Mouse (Mus musculus) cerebellum, adult 9-10 months (tissue): Measurements from ENCODE around the gene Nelfb.

Experiments used
- DNase-seq: peaks from one replicate; pipeline ENCODE4 v3.0.0; 2022

The Nelfb gene

DNA sequence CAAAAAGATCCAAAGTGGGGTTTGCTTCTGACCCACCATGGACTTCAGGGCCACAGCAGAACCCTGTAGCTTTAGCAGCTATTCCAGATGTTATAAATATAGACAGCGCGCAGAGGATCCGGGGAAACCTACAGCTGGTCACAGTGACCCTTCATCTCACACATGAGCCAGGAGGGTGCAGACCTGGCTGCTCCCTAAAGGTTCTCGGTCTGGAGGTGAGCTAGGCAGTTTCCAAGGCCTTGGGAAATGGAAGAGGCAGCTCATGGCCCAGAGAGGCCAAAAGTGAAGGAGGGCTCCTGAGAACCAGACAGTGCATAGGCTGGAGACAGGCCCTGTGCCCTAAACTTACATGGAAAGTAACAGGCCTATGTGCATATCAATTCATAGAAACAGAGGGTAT, 37.5 kb downstream of the Nelfb start:
- no peak for DNase-seq

DNA sequence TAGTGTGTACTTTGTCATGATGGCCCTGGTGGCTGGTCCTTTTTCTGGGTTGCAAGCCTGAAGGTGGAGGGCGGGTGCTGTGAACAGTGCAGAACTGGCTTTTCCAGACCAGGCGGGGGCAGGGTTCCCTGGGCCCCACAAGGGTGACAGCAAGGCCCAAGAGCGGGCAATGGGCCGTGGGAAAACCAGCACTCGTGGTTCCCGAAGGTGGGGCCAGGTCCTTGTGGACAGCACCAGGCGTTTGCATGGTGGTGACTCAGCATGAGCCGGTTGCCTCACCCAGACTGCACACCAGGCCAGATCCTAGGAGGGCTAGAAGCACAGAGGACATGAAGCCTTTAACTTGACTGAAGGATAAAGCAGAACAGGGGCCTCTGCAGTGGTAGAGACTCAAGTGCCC, 38.7 kb downstream of the Nelfb start:
- DNase-seq: no peak

DNA sequence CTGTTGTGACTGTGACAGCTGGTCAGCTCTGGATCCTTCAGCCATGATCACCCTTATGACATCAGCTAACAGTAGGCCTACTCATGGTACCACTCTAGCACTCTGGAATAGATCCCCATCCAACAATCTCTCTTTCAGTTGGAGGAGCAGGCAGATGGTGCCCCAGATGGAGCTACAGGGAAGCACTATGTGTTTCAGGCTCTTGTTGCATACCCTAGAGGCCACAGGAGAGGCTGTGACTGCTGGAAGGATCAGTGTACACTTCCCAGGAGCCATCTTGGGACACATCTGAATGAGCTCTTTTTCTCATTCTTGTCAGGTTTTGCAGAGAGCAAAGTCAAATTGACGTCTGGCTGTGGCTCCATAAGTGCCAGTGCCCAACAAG, 39.5 kb downstream of the Nelfb start:
- DNase-seq: no peak

DNA sequence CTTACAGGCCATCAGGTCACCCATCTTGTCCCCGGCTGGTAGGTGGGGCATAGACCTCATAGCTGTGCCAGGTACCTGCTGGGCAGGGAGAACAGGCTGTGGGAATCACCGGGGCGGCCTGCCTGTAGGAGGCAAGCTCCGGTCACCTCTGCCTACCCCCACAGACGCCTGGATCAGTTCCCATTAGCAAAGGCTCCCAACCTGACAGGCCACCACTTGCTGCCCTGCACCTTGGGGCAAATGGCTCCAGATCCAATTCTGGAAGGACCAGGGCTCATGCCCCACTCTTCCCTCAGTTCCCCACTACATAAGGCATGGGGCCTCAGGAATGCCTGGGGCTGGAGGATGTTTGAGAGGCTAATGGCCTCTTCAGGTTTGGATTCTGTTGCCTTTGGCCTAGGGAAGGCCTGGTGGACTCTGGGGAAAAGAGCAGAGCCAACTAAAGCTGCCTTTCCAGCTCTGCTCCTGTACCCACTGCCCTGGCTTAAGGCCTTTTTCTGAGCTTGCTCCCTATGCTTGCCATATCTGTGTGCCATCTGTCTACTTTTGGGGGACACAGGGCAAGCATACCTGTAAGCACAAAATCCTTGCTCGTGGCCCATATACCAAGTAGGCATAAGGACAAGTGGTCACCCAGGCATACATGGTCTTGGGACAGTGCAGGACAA, 40.1 kb downstream of the Nelfb start:
- DNase-seq: no peak

DNA sequence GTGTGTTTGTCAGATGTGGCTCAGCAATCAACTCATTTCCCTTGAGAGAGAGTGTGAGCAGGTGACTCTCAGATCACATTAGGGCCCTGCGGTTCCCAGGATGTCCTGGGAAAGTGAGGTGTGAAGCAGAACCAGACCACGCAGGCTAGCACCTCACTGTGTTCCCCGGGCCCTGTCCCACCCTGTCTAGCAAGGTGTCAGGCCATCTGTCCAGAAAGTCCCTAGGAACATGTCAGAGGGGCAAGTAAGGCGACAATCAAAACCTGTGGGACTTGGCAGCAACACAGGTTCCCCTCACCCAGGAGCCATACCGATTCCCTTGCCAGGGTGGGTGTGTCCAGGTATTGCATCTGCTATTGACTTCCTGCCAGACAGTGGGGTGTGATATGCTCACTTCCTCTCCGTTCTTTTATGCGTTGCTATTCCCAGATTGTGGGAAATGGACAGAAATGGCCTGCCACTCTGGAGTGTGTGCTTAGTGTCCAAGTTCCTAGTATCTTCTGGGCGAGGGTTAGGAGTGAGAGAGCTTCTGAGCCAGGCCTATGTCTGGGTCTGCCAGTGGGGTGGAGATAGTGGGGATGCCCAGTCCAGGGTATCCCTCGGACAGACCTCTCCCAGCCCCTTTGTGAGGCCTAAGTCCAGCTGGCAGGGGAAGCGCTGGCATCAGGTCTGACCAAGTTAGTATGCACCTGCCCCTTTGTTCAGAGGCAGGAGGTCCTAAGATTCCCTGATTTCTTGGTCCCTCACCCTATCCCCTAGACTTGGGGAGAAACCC, 40.8 kb downstream of the Nelfb start:
- DNase-seq: no peak

DNA sequence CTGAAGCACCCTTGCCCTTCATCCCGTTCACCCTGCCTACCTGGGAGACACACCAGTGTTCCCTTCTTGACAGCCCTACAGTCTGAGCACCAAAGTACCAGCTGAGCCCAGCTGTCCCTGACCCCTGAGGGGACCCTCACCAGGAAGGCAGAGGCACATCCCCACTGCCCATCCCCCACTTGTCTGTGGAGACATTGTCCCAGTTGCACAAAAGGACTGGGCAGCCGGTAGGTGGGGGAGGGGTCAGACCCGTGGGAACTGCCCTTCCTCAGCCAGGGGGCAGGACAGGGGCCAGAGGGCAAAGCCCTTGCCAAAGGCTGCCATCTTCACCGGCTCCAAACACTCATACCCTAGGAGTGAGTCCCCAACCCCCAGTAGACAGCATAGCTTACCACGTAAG, 41.5 kb downstream of the Nelfb start:
- no peak for DNase-seq

DNA sequence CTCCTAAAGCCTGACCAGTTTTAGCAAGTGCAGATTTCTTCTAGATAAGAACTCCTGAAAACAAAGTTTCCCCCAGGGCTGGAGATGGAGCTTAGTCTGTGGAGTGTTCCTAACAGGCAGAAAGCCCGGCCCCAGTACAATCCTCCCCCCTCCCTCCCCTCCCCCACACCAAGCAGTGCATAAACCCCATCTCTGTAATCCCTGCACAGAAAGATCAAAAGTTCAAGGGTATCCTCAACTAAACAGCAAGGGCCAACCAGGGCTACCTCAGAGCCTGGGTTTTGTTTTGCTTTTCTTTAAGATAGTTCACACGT, 42.7 kb downstream of the Nelfb start:
- no peak for DNase-seq

DNA sequence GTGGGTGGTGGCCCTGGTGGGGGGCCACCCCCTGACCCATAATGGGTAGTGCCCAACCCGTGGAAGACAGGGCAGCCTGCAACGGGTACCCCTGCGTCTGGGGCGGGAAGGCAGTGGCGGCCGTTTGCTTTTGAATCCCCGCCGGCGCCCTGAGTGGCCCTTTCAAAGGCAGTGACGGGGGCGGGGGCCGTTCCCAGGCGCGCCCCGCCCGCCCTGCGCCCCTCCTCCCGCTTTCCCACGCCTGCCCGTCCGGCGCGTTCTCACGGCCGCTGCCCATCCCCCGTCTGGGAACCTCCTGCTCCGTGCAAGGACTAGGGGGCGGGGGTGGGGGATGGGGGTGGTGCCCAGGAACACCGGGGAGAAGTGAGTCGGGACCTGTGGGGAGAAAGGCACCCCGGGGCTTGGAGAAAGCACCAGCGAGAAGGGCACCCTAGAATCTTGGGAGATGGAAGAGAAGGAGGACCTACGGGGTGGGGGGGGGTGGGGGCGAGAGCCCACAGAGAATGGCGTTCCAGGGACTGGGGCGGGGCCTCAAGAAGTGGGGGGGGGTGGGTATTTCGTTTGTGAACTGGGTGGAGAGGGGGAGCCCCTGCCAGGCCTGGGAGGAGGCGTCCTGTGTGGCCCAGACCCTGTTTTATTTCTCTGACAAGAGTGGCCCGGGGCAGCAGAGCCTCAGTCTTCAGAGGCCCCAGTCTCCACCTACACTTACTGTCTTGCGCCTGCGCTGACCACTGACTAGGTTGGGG, 43.2 kb downstream of the Nelfb start:
- DNase-seq: no peak

DNA sequence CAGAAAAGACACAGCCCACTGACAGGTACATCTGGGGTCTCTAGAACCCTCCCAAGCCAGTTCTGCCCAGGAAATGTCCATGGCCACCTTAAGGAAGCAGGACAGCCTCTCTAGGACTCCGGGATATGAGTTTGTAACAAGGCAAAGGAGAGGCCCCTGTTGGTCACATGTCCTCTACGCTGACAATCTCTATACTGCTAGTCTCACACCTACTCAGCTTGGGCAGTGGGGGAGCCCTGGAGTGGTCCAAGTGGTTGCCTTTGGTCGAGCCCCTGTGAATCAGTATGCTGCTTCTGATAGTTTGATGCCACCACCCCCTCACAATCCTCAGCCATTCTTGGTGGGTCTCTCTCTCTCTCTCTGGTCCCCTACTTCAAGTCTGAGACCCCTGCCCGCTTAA, 43.8 kb downstream of the Nelfb start:
- no peak for DNase-seq

DNA sequence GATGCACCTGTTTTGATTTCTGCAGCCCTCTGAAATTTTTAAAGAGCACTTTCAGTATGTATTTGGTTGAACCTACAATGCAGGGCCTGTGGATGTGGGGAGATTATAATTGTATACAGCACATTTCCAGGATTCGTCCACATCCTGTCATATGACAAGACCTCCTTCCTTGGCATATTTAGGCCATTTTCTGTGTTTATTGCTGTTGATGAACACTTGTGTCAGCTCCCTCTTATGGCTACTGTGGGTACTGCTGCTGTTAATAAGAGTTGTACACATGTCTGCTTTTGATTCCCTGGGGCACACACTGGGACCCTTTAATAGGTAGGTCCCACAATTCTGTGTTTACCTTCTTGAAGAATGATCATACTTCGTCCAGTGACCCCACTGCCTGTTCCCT, 53.6 kb downstream of the Nelfb start:
- no peak for DNase-seq

DNA sequence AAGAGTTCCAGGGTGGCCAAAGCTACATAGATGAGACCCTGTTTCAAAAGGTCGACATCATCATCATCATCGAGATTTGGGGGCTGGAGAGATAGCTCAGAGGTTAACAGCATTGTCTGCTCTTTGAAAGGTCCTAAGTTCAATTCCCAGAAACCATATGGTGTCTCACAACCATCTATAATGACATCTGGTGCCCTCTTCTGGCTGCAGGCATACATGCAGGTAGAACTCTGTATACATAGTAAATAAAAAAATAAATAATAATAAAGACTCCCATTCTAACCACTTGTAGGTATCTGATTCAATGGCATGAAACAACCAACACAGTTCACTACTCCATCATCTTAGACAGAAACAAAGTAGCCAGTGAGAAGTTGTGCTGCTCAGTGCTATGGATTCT, 54.3 kb downstream of the Nelfb start:
- DNase-seq: no peak

DNA sequence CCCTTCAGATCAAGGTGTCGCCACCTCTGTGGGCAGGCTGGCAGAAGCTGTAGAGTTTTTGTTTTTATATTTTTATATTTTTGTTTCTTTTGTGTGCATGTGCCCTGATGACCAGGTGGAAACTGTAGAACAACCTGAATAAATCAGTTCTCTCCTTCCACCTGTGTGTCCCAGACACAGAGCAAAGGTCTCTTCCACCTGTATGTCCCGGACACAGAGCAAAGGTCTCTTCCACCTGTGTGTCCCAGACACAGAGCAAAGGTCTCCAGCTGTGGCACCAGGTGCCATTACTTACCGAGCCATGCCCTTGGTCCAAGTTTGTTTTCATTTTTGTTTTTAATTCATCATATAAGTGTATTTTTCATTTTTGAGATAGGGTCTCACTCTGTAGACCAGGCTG, 55.1 kb downstream of the Nelfb start:
- DNase-seq: no peak

DNA sequence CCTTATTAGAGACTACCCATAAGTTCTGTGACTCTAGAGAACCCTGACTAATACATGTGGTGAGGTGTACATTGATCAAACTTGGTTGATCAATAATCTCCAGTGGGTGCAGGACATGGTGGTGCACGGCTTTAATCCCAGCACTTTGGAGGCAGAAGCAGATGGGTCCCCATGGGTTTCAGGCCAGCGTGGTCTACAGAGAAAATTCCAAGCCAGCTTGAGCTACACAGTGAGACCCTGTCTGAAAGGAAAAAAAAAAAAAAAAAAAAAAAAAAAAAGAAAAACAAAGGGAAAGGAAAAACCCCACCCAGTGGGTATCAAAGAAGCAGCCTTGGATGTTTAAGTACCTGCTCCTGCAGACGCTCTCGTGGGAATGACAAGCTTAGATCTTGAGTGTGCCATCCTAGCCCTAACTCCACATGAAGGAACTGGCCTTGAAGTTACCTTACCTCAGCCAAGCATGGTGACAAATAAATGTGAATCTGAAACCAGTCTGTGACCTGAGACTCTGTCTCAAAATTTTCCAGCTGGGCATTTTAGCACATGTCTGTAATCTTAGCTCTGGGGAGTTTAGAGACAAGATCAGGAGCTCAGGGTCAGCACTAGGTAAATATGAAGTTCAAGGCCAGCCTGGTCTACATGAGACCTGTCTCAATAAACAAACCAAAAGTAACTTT, 59.9 kb downstream of the Nelfb start:
- no peak for DNase-seq
